Mouse (Mus musculus): ENCODE measurements around the gene Irf3. TPM values are rescaled to one million over a fixed set of nuclear protein-coding genes. Genes with fewer than 3 reads are reported as not detected.

Irf3 gene
- polyA plus RNA-seq (2014; fragmentation: Illumina TruSeq; extraction: RNeasy Lipid Tissue Mini Kit (QIAGEN cat#74804); ENCODE audit: low read depth, low replicate concordance), result 24.6 TPM

GRCm38 (mm10) chr7:44997231-44997939, at the start of gene Irf3:
Gene Irf3 (plus strand): TSS chr7:44997648.

GRCm38 (mm10) chr7:44974383-44975116, 22.9 kb upstream of the Irf3 start, which contains the start of gene Cpt1c:
Gene Cpt1c (minus strand): TSS chr7:44974851.

GRCm38 (mm10) chr7:44986192-44986878, 11.1 kb upstream of the Irf3 start, which contains the start of gene Prmt1:
Gene Prmt1 (minus strand): TSS chr7:44986568.

GRCm38 (mm10) chr7:44998501-44998955, 1.1 kb downstream of the Irf3 start, which contains the start of gene Bcl2l12:
Gene Bcl2l12 (minus strand): TSS chr7:44998712.

GRCm38 (mm10) chr7:45015957-45016612, 18.6 kb downstream of the Irf3 start, which contains the start of gene Scaf1:
Gene Scaf1 (minus strand): TSS chr7:45016363.

GRCm38 (mm10) chr7:45017242-45018061, 20.0 kb downstream of the Irf3 start, which contains the start of gene Rras:
Gene Rras (plus strand): TSS chr7:45017961.

Other genes with a start within 250 kb of the Irf3 start
- gene Vrk3, start 249.2 kb upstream of the Irf3 start, polyA plus RNA-seq (2014; fragmentation: Illumina TruSeq; extraction: RNeasy Lipid Tissue Mini Kit (QIAGEN cat#74804); ENCODE audit: low read depth, low replicate concordance), result 10.4 TPM
- 0.52 TPM for gene Zfp473, start 246.6 kb upstream of the Irf3 start, polyA plus RNA-seq (2014; fragmentation: Illumina TruSeq; extraction: RNeasy Lipid Tissue Mini Kit (QIAGEN cat#74804); ENCODE audit: low read depth, low replicate concordance)
- 4.8 TPM for gene Nup62, start 181.6 kb upstream of the Irf3 start, polyA plus RNA-seq (2014; fragmentation: Illumina TruSeq; extraction: RNeasy Lipid Tissue Mini Kit (QIAGEN cat#74804); ENCODE audit: low read depth, low replicate concordance)
- not detected for gene Il4i1, start 181.3 kb upstream of the Irf3 start, polyA plus RNA-seq (2014; fragmentation: Illumina TruSeq; extraction: RNeasy Lipid Tissue Mini Kit (QIAGEN cat#74804); ENCODE audit: low read depth, low replicate concordance)
- gene Atf5, start 181.0 kb upstream of the Irf3 start, polyA plus RNA-seq (2014; fragmentation: Illumina TruSeq; extraction: RNeasy Lipid Tissue Mini Kit (QIAGEN cat#74804); ENCODE audit: low read depth, low replicate concordance), result 7.3 TPM
- gene Akt1s1, start 148.7 kb upstream of the Irf3 start, polyA plus RNA-seq (2014; fragmentation: Illumina TruSeq; extraction: RNeasy Lipid Tissue Mini Kit (QIAGEN cat#74804); ENCODE audit: low read depth, low replicate concordance), result 3.8 TPM
- 1.2 TPM for gene Tbc1d17, start 148.6 kb upstream of the Irf3 start, polyA plus RNA-seq (2014; fragmentation: Illumina TruSeq; extraction: RNeasy Lipid Tissue Mini Kit (QIAGEN cat#74804); ENCODE audit: low read depth, low replicate concordance)
- 1.7 TPM for gene Pnkp, start 140.5 kb upstream of the Irf3 start, polyA plus RNA-seq (2014; fragmentation: Illumina TruSeq; extraction: RNeasy Lipid Tissue Mini Kit (QIAGEN cat#74804); ENCODE audit: low read depth, low replicate concordance)
- not detected for gene Ptov1, start 127.9 kb upstream of the Irf3 start, polyA plus RNA-seq (2014; fragmentation: Illumina TruSeq; extraction: RNeasy Lipid Tissue Mini Kit (QIAGEN cat#74804); ENCODE audit: low read depth, low replicate concordance)
- 4.0 TPM for gene Med25, start 104.9 kb upstream of the Irf3 start, polyA plus RNA-seq (2014; fragmentation: Illumina TruSeq; extraction: RNeasy Lipid Tissue Mini Kit (QIAGEN cat#74804); ENCODE audit: low read depth, low replicate concordance)
- 6.5 TPM for gene Fuz, start 101.6 kb upstream of the Irf3 start, polyA plus RNA-seq (2014; fragmentation: Illumina TruSeq; extraction: RNeasy Lipid Tissue Mini Kit (QIAGEN cat#74804); ENCODE audit: low read depth, low replicate concordance)
- 23.6 TPM for gene Ap2a1, start 68.2 kb upstream of the Irf3 start, polyA plus RNA-seq (2014; fragmentation: Illumina TruSeq; extraction: RNeasy Lipid Tissue Mini Kit (QIAGEN cat#74804); ENCODE audit: low read depth, low replicate concordance)
- not detected for gene Tsks, start 54.4 kb upstream of the Irf3 start, polyA plus RNA-seq (2014; fragmentation: Illumina TruSeq; extraction: RNeasy Lipid Tissue Mini Kit (QIAGEN cat#74804); ENCODE audit: low read depth, low replicate concordance)
- gene Cpt1c, start 22.8 kb upstream of the Irf3 start, polyA plus RNA-seq (2014; fragmentation: Illumina TruSeq; extraction: RNeasy Lipid Tissue Mini Kit (QIAGEN cat#74804); ENCODE audit: low read depth, low replicate concordance), result 0.70 TPM
- 9.0 TPM for gene Prmt1, start 11.1 kb upstream of the Irf3 start, polyA plus RNA-seq (2014; fragmentation: Illumina TruSeq; extraction: RNeasy Lipid Tissue Mini Kit (QIAGEN cat#74804); ENCODE audit: low read depth, low replicate concordance)
- gene Bcl2l12, start 1.1 kb downstream of the Irf3 start, polyA plus RNA-seq (2014; fragmentation: Illumina TruSeq; extraction: RNeasy Lipid Tissue Mini Kit (QIAGEN cat#74804); ENCODE audit: low read depth, low replicate concordance), result not detected
- gene Scaf1, start 18.7 kb downstream of the Irf3 start, polyA plus RNA-seq (2014; fragmentation: Illumina TruSeq; extraction: RNeasy Lipid Tissue Mini Kit (QIAGEN cat#74804); ENCODE audit: low read depth, low replicate concordance), result 4.1 TPM
- 5.8 TPM for gene Rras, start 20.3 kb downstream of the Irf3 start, polyA plus RNA-seq (2014; fragmentation: Illumina TruSeq; extraction: RNeasy Lipid Tissue Mini Kit (QIAGEN cat#74804); ENCODE audit: low read depth, low replicate concordance)
- 0.41 TPM for gene Prr12, start 55.2 kb downstream of the Irf3 start, polyA plus RNA-seq (2014; fragmentation: Illumina TruSeq; extraction: RNeasy Lipid Tissue Mini Kit (QIAGEN cat#74804); ENCODE audit: low read depth, low replicate concordance)
- gene Nosip, start 64.8 kb downstream of the Irf3 start, polyA plus RNA-seq (2014; fragmentation: Illumina TruSeq; extraction: RNeasy Lipid Tissue Mini Kit (QIAGEN cat#74804); ENCODE audit: low read depth, low replicate concordance), result 7.3 TPM
- gene Prrg2, start 65.0 kb downstream of the Irf3 start, polyA plus RNA-seq (2014; fragmentation: Illumina TruSeq; extraction: RNeasy Lipid Tissue Mini Kit (QIAGEN cat#74804); ENCODE audit: low read depth, low replicate concordance), result 3.9 TPM
- gene Rcn3, start 94.6 kb downstream of the Irf3 start, polyA plus RNA-seq (2014; fragmentation: Illumina TruSeq; extraction: RNeasy Lipid Tissue Mini Kit (QIAGEN cat#74804); ENCODE audit: low read depth, low replicate concordance), result not detected
- 21.6 TPM for gene Fcgrt, start 106.2 kb downstream of the Irf3 start, polyA plus RNA-seq (2014; fragmentation: Illumina TruSeq; extraction: RNeasy Lipid Tissue Mini Kit (QIAGEN cat#74804); ENCODE audit: low read depth, low replicate concordance)
- gene Rps11, start 126.8 kb downstream of the Irf3 start, polyA plus RNA-seq (2014; fragmentation: Illumina TruSeq; extraction: RNeasy Lipid Tissue Mini Kit (QIAGEN cat#74804); ENCODE audit: low read depth, low replicate concordance), result 313 TPM
- gene Rpl13a, start 131.1 kb downstream of the Irf3 start, polyA plus RNA-seq (2014; fragmentation: Illumina TruSeq; extraction: RNeasy Lipid Tissue Mini Kit (QIAGEN cat#74804); ENCODE audit: low read depth, low replicate concordance), result 287 TPM
- gene Gm45713, start 138.6 kb downstream of the Irf3 start, polyA plus RNA-seq (2014; fragmentation: Illumina TruSeq; extraction: RNeasy Lipid Tissue Mini Kit (QIAGEN cat#74804); ENCODE audit: low read depth, low replicate concordance), result not detected
- gene Flt3l, start 138.8 kb downstream of the Irf3 start, polyA plus RNA-seq (2014; fragmentation: Illumina TruSeq; extraction: RNeasy Lipid Tissue Mini Kit (QIAGEN cat#74804); ENCODE audit: low read depth, low replicate concordance), result 11.4 TPM
- 2.8 TPM for gene Pih1d1, start 156.7 kb downstream of the Irf3 start, polyA plus RNA-seq (2014; fragmentation: Illumina TruSeq; extraction: RNeasy Lipid Tissue Mini Kit (QIAGEN cat#74804); ENCODE audit: low read depth, low replicate concordance)
- gene Aldh16a1, start 156.9 kb downstream of the Irf3 start, polyA plus RNA-seq (2014; fragmentation: Illumina TruSeq; extraction: RNeasy Lipid Tissue Mini Kit (QIAGEN cat#74804); ENCODE audit: low read depth, low replicate concordance), result 2.0 TPM
- not detected for gene Slc17a7, start 166.3 kb downstream of the Irf3 start, polyA plus RNA-seq (2014; fragmentation: Illumina TruSeq; extraction: RNeasy Lipid Tissue Mini Kit (QIAGEN cat#74804); ENCODE audit: low read depth, low replicate concordance)
- gene Gfy, start 181.9 kb downstream of the Irf3 start, polyA plus RNA-seq (2014; fragmentation: Illumina TruSeq; extraction: RNeasy Lipid Tissue Mini Kit (QIAGEN cat#74804); ENCODE audit: low read depth, low replicate concordance), result not detected
- gene Pth2, start 183.3 kb downstream of the Irf3 start, polyA plus RNA-seq (2014; fragmentation: Illumina TruSeq; extraction: RNeasy Lipid Tissue Mini Kit (QIAGEN cat#74804); ENCODE audit: low read depth, low replicate concordance), result not detected
- not detected for gene Ccdc155, start 207.2 kb downstream of the Irf3 start, polyA plus RNA-seq (2014; fragmentation: Illumina TruSeq; extraction: RNeasy Lipid Tissue Mini Kit (QIAGEN cat#74804); ENCODE audit: low read depth, low replicate concordance)
- gene Dkkl1, start 214.5 kb downstream of the Irf3 start, polyA plus RNA-seq (2014; fragmentation: Illumina TruSeq; extraction: RNeasy Lipid Tissue Mini Kit (QIAGEN cat#74804); ENCODE audit: low read depth, low replicate concordance), result not detected
- 2.2 TPM for gene Tead2, start 218.1 kb downstream of the Irf3 start, polyA plus RNA-seq (2014; fragmentation: Illumina TruSeq; extraction: RNeasy Lipid Tissue Mini Kit (QIAGEN cat#74804); ENCODE audit: low read depth, low replicate concordance)
- gene Cd37, start 241.5 kb downstream of the Irf3 start, polyA plus RNA-seq (2014; fragmentation: Illumina TruSeq; extraction: RNeasy Lipid Tissue Mini Kit (QIAGEN cat#74804); ENCODE audit: low read depth, low replicate concordance), result 0.52 TPM
- not detected for gene Slc6a16, start 243.4 kb downstream of the Irf3 start, polyA plus RNA-seq (2014; fragmentation: Illumina TruSeq; extraction: RNeasy Lipid Tissue Mini Kit (QIAGEN cat#74804); ENCODE audit: low read depth, low replicate concordance)

Data from adrenal gland, adult 10 weeks (tissue).